Mouse (Mus musculus): Measurements from ENCODE around the gene Ubash3b.

The Ubash3b gene

GRCm38 (mm10) chr9:41049282-41049681 is 112.2 kb downstream of the Ubash3b start:
- DNase-seq = no peak

GRCm38 (mm10) chr9:41048820-41049219 is 112.7 kb downstream of the Ubash3b start:
- peak; percentile 66 for DNase-seq

GRCm38 (mm10) chr9:41048216-41048615 is 113.3 kb downstream of the Ubash3b start:
- DNase-seq = no peak

- DNase-seq = no peak
Observed at GRCm38 (mm10) chr9:41047654-41048053, 113.8 kb downstream of the Ubash3b start.

GRCm38 (mm10) chr9:41044626-41045025 is 116.9 kb downstream of the Ubash3b start:
- DNase-seq = peak; percentile 87

- no peak for DNase-seq
Observed at GRCm38 (mm10) chr9:41043641-41044040, 117.9 kb downstream of the Ubash3b start.

- DNase-seq = no peak
Observed at GRCm38 (mm10) chr9:41041404-41041803, 120.1 kb downstream of the Ubash3b start.

- no peak for DNase-seq
Observed at GRCm38 (mm10) chr9:41038150-41038664, 123.3 kb downstream of the Ubash3b start.

GRCm38 (mm10) chr9:41031590-41032489 is 129.7 kb downstream of the Ubash3b start:
- DNase-seq = no peak

- no peak for DNase-seq
Observed at GRCm38 (mm10) chr9:41029827-41030226, 131.7 kb downstream of the Ubash3b start.

- DNase-seq = peak; percentile 54
Observed at GRCm38 (mm10) chr9:41028470-41028869, 133.0 kb downstream of the Ubash3b start.

- no peak for DNase-seq
Observed at GRCm38 (mm10) chr9:41021690-41022089, 139.8 kb downstream of the Ubash3b start.

GRCm38 (mm10) chr9:41020486-41020885 is 141.0 kb downstream of the Ubash3b start:
- DNase-seq = peak; percentile 59

GRCm38 (mm10) chr9:41014512-41014911 is 147.0 kb downstream of the Ubash3b start:
- DNase-seq = peak; percentile 16

GRCm38 (mm10) chr9:41012456-41012855 is 149.0 kb downstream of the Ubash3b start:
- DNase-seq = no peak

- peak; percentile 41 for DNase-seq
Observed at GRCm38 (mm10) chr9:41011512-41012436, 149.7 kb downstream of the Ubash3b start.

GRCm38 (mm10) chr9:41007785-41008184 is 153.7 kb downstream of the Ubash3b start:
- no peak for DNase-seq

GRCm38 (mm10) chr9:41004415-41004814 is 157.1 kb downstream of the Ubash3b start, which contains the start of gene Crtam:
Gene Crtam, minus strand, starts transcription at chr9:41004628.
- no peak for DNase-seq

- no peak for DNase-seq
Observed at GRCm38 (mm10) chr9:40997116-40997779, 164.2 kb downstream of the Ubash3b start.

- no peak for DNase-seq
Observed at GRCm38 (mm10) chr9:40994075-40994474, 167.4 kb downstream of the Ubash3b start.

- DNase-seq = no peak
Observed at GRCm38 (mm10) chr9:40991511-40991910, 170.0 kb downstream of the Ubash3b start.

- DNase-seq = peak; percentile 63
Observed at GRCm38 (mm10) chr9:40989940-40990588, 171.4 kb downstream of the Ubash3b start.
